Mouse (Mus musculus) neural tube, embryonic 14.5 days (tissue): Measurements from ENCODE around the gene Surf2. TPM values are rescaled to one million over a fixed set of nuclear protein-coding genes. Genes with fewer than 3 reads are reported as not detected.
A peak's percentile ranks its signal among the peaks of the same experiment; 100 is the strongest.

ENCODE experiments used
- ATAC-seq: fragments of 200-750 bp; cut with Nextera tagmentation; 2 replicates; pipeline ENCODE4 v1.8.0; 2017; ENCODE audit warnings: low read depth, mild to moderate bottlenecking, moderate TSS enrichment, moderate library complexity
- H3K27ac ChIP-seq: fragments of 300-500 bp; sonication (generic); 2 replicates; pipeline ENCODE4 v1.5.1; 2014; ENCODE audit warnings: low read depth, mild to moderate bottlenecking, control low read depth, low read length, moderate library complexity, mixed read lengths
- H3K27me3 ChIP-seq: fragments of 300-500 bp; sonication (generic); 2 replicates; pipeline ENCODE4 v1.6.1; 2014; ENCODE audit warnings: low read length; ENCODE audit not compliant: control insufficient read depth, insufficient read depth
- H3K36me3 ChIP-seq: fragments of 300-500 bp; sonication (generic); 2 replicates; pipeline ENCODE4 v1.6.1; 2014; ENCODE audit warnings: low read length, mixed read lengths; ENCODE audit not compliant: control insufficient read depth, insufficient read depth
- H3K4me1 ChIP-seq: fragments of 300-500 bp; sonication (generic); 2 replicates; pipeline ENCODE4 v1.6.1; 2014; ENCODE audit warnings: low read length; ENCODE audit not compliant: control insufficient read depth, insufficient read depth
- H3K4me2 ChIP-seq: fragments of 300-500 bp; sonication (generic); 2 replicates; pipeline ENCODE4 v1.6.1; 2014; ENCODE audit warnings: mild to moderate bottlenecking, low read depth, low read length, control low read depth
- H3K4me3 ChIP-seq: fragments of 300-500 bp; sonication (generic); 2 replicates; pipeline ENCODE4 v1.5.1; 2014; ENCODE audit warnings: low read depth, low read length, control low read depth, mixed read lengths
- H3K9ac ChIP-seq: fragments of 300-500 bp; sonication (generic); replicated peaks from 2 replicates; pipeline ENCODE4 v1.6.1; 2014; ENCODE audit warnings: low read depth, mild to moderate bottlenecking, control low read depth, low read length, mixed read lengths
- H3K9me3 ChIP-seq: fragments of 300-500 bp; sonication (generic); 2 replicates; pipeline ENCODE4 v1.6.1; 2016; ENCODE audit warnings: low read length; ENCODE audit not compliant: control insufficient read depth
- WGBS: fragments of 180-500 bp; shearing (Covaris S2); extraction: QIAGEN DNeasy Blood & Tissue Kit; methylation state at CpG from one replicate; pipeline ENCODE4 v1.1.7; 2014; 5-methylcytosine and 5-hydroxymethylcytosine counted together
- polyA plus RNA-seq: library from polyadenylated mRNA; unstranded; fragments of >200 nt; fragmentation: Nextera tagmentation; extraction: Ambion mirVana; gene quantifications from 2 replicates; pipeline ENCODE4 v1.2.1, GENCODE M21; 2014

The Surf2 gene
- polyA plus RNA-seq, 1 experiment from 2014 or later: 49.5 TPM

DNA sequence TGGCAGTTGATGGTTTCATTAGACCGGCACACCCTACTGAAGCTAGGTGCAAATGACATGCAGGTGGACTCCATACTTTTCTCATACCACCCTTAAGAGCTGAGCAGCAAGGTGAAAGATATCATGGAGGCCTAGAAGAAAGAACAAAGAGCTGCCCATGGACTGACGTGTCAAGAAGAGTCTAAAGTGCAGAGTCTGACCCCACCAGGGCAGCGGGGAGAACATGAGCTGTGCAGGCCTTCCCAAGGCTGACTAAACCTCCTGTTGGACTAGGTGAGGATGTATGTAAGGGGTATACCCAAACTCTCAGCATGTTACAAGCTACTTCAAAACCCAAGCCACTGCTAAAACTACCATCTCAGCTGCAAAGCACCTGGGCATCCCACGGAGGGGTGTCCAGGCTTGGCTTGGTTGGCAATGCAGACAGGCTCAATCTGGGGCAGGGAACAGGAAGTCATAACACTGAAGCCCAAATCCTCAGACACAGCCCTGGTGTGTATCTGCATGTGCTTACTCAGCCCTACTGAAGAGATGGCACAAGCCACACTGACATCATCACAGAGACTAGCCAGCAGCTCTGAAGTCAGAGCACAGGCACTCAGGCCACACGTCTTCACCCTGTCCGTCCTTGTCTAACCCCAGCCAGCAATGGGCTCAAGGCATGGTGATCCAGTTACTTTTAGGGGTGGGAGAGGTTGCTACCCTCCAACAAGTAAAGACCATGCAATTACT, 11.7 kb downstream of the Surf2 start:
- Histone ChIP-seq H3K27ac (no peak overlapping the region), H3K9ac (no peak overlapping the region), H3K4me1 (peaks cover 12% of the 10 kb centered on the region), H3K9me3 (no peaks in the 10 kb centered on the region), H3K4me2 (no peak overlapping the region), H3K27me3 (no peaks in the 10 kb centered on the region), H3K4me3 (no peak overlapping the region), H3K36me3 (peaks cover 35% of the 10 kb centered on the region)
- ATAC-seq: no peak
- 92% methylated on average over 6 of the region's 6 CpGs for WGBS

DNA sequence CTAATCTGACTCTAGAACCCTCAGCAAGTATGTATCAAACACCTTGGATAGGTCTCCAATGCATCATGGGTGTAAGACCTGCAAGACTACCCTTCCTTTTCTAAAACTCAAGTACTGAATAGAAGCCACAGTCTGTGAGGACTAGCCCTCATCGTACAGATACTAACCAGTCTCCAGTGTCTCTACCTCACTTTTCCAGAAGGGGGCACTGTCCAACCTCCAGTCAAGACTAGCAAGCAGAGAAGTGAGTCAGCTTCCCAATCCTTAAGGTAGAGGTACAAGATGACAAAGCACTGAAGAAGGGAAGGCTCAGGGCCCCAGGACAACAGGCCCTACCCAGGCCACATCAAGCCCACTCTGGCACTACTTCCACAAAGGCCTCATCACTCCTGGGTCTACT, 14.2 kb downstream of the Surf2 start:
- peaks cover 14% of the 10 kb centered on the region for H3K36me3 ChIP-seq
- no peak overlapping the region for H3K9ac ChIP-seq
- no peak overlapping the region for H3K4me3 ChIP-seq
- peaks cover 12% of the 10 kb centered on the region for H3K4me1 ChIP-seq
- WGBS: 56% methylated on average over 1 of the region's 1 CpGs
- ATAC-seq: no peak
- no peaks in the 10 kb centered on the region for H3K9me3 ChIP-seq
- no peak overlapping the region for H3K4me2 ChIP-seq
- no peak overlapping the region for H3K27ac ChIP-seq
- no peaks in the 10 kb centered on the region for H3K27me3 ChIP-seq

DNA sequence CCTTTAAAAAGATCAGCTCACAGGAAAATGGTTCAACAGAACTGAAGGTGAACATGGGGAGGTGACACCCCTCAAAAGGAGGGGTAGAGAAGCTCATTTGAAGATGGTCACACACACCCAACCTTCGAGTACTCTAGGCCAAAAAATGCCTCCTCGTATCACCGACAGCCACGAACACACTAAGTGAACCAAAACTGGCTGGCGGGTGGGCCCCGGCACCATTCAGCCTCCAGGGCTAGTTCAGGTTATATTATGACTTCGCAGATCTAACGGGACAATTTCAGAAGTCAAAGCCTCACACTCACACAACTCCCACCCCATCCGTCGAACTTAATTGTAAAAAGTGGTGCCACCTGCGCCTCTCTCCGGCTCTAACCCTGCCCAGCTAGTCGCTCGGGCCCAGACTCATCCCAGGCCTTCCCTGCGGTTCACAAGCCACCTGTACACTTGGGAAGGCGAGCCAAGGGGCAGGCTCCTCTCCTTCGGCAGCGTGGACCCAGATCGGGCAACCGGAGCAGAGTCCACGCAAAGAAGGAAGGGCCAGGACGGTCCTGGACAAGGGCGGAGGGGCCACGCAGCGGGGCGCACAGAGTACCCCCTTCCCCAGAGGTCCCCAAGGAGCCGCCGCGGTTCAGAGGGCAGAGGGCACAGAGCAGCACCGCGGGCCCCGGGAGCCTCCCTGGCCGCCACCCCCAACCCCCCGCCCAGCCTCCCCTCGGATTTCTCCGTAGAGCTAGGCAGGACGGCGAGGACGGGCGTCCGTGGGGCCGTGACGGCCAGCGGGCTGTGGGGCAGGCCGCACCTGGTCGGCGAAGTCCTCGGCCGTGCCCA, 16.5 kb downstream of the Surf2 start:
- H3K9me3 ChIP-seq: no peaks in the 10 kb centered on the region
- no peaks in the 10 kb centered on the region for H3K27me3 ChIP-seq
- no peak; the same call in 1 of the 2 replicates for ATAC-seq
- H3K27ac ChIP-seq: peak overlapping the region; percentile 77
- peak overlapping the region; percentile 97 for H3K9ac ChIP-seq
- peak overlapping the region; percentile 97 for H3K4me3 ChIP-seq
- no peaks in the 10 kb centered on the region for H3K36me3 ChIP-seq
- 2% methylated on average over 45 of the region's 49 CpGs for WGBS
- H3K4me1 ChIP-seq: peaks cover 12% of the 10 kb centered on the region
- peak overlapping the region; percentile 89 for H3K4me2 ChIP-seq

DNA sequence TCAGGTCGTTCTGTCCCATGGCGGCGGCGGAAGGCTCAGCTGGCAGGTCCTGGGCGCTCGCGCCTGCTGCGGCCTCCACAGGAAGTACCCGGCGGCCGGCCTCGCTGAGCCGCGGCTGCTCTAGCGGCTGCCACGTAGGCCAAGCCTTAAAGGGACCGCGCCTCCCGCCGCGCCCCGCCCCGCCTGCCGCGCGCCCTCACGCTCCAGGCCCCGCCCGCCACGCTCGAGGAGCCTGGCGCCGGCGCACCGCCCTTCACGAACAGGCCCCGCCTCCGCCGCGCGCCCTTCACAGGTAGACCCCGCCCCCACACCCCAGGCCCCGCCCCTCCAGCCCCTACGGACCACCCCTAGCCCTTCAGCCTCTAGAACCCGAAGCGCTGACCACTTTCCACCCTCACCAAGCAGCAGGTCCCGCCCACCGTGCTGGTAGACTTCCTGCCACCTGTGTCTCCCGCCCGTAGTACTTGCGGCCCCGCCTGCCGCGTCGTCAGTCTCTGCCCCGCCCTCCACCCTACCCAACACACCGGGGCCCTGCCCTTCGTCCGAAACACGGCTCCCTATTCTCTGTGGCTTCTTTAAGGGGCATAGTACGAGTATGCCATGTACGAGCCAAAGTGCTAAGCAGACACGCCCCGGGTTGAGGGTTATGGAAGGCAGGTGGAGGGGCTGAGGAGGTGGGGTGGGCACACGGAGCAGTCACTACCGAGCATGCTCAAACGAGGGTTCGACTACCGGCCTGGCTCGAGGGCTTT, 17.3 kb downstream of the Surf2 start, which contains the start of the genes Surf4 and Stkld1:
Gene Surf4 (minus strand): TSS at position 625 of the 752 bp plus-strand sequence.
Gene Stkld1 (plus strand): TSS at position 744 of the 752 bp plus-strand sequence.
- WGBS: under 1% methylated on average over 39 of the region's 70 CpGs

DNA sequence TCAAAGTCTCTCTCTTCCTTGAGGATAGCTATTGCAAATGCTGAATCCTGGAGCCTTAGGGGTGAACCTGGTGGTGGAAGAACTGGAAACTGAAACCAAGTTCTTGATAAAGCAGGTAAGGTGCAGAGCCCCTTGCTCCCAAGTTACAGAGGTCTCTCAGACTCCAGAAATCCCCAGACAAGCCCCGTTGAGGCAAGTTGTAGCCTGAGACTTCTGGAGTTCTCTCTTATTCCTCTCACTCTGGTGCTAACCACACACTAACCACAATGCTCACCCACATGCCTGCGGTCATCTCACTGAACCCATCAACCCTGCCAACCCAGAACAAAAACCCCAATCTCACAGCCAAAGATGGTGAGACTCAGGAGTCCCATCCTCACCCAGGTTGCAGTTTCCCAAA, 19.1 kb downstream of the Surf2 start:
- H3K4me3 ChIP-seq: no peak overlapping the region
- no peak overlapping the region for H3K4me2 ChIP-seq
- H3K4me1 ChIP-seq: peaks cover 12% of the 10 kb centered on the region
- no peak overlapping the region for H3K27ac ChIP-seq
- WGBS: 95% methylated on average over 2 of the region's 2 CpGs
- H3K9ac ChIP-seq: no peak overlapping the region
- H3K27me3 ChIP-seq: no peaks in the 10 kb centered on the region
- no peaks in the 10 kb centered on the region for H3K9me3 ChIP-seq
- ATAC-seq: no peak
- H3K36me3 ChIP-seq: no peaks in the 10 kb centered on the region

More for the DNA sequence above, 17.3 kb downstream of the Surf2 start, which contains the start of the genes Surf4 and Stkld1:
- Histone ChIP-seq H3K36me3 (no peaks in the 10 kb centered on the region), H3K4me1 (peaks cover 12% of the 10 kb centered on the region), H3K27me3 (no peaks in the 10 kb centered on the region), H3K4me3 (peak within 1 kb of the TSS; percentile 97), H3K9me3 (no peaks in the 10 kb centered on the region), H3K27ac (peak within 1 kb of the TSS; percentile 77), H3K4me2 (peak within 1 kb of the TSS; percentile 89), H3K9ac (peak within 1 kb of the TSS; percentile 97)
- peak; percentile 95 for ATAC-seq

DNA sequence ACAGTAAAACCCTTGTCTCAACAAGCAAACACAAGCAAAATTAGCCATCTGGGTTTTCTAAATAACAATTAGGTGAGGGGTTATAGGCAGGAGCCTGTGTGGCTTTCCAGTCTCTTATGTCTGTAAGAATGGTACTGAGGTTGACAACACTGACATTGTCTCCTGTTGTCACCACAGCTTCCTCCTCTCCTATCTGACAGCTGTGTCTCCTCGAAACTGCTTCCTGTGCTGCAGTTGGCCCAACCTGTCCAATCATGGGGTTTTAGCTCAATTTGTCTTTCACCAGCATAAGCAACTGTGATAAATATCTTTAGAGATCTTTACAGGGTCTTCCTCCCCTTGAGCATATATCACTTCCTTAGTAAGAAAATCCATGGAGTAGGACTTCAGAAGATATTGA, 20.3 kb downstream of the Surf2 start:
- WGBS: 72% methylated on average over 1 of the region's 1 CpGs
- Histone ChIP-seq H3K27ac (no peak overlapping the region), H3K4me1 (peaks cover 11% of the 10 kb centered on the region), H3K4me3 (no peak overlapping the region), H3K27me3 (no peaks in the 10 kb centered on the region), H3K9ac (no peak overlapping the region), H3K4me2 (no peak overlapping the region), H3K9me3 (no peaks in the 10 kb centered on the region), H3K36me3 (no peaks in the 10 kb centered on the region)
- no peak for ATAC-seq

DNA sequence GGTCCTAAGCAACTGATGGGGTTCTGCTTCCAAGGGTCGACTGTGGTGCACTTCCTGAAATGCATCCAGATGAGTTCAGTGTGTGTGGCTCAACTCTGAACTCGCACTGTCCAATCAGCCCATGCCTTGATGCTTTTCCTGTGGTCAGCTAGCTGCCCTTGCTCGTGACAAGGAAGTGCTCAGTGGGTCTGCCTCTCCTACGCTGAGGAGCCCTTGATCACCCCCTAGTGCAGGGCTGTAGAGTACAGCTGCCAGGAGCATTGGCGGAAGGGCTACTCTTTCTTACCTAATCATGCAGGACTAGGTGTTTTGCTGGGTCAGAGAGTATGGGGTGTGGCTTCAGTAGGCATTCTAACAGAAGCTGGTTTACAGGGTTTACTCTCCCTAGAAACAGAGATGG, 25.4 kb downstream of the Surf2 start:
- Histone ChIP-seq H3K27ac (no peak overlapping the region), H3K36me3 (no peaks in the 10 kb centered on the region), H3K4me2 (no peak overlapping the region), H3K4me1 (no peaks in the 10 kb centered on the region), H3K9ac (no peak overlapping the region), H3K9me3 (no peaks in the 10 kb centered on the region), H3K4me3 (no peak overlapping the region), H3K27me3 (no peaks in the 10 kb centered on the region)
- no peak for ATAC-seq
- WGBS: 52% methylated on average over 5 of the region's 5 CpGs

DNA sequence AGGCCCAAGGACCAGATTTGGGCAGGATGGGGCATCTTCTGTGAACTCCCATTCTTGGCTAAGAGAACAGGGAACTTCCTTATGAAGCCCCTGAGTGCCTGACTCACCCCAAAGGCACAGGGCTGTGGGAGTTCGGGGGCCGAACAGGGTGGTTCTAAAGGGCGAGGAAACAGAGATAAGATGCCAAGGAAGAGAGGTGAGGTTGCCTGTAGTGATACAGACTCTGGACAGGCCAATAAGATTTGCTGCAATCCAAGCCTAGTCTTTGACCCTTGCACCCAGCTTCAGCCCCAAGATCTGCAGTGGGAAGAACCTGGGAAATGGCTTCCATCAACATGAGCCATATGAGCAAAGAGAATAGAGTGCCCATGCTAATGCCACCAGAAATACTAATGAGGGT, 27.1 kb downstream of the Surf2 start:
- Histone ChIP-seq H3K4me1 (no peaks in the 10 kb centered on the region), H3K27ac (no peak overlapping the region), H3K36me3 (0 out of 2 replicates have a peak, but pooled peaks cover 4% of the 10 kb centered on the region), H3K9ac (no peak overlapping the region), H3K9me3 (no peaks in the 10 kb centered on the region), H3K4me2 (no peak overlapping the region), H3K4me3 (no peak overlapping the region), H3K27me3 (no peaks in the 10 kb centered on the region)
- WGBS: 88% methylated on average over 3 of the region's 3 CpGs
- no peak for ATAC-seq
